Mouse (Mus musculus): ENCODE measurements around the gene Ppp1r14b.

- TF ChIP-seq POLR2A (IDR thresholded peaks at IDR 0.05; ENCODE audit: extremely low read depth, insufficient read depth, low read length) (no peak), CTCF (IDR thresholded peaks at IDR 0.05; ENCODE audit: extremely low read depth, insufficient read depth, low read length) (no peak)
Observed at GRCm38 (mm10) chr19:6949951-6950350, 24.8 kb upstream of the Ppp1r14b start.
